Mouse (Mus musculus) stomach, postnatal 0 days (tissue): Measurements from ENCODE around the gene Ereg.

Source experiments
- CTCF ChIP-seq: IDR thresholded peaks from 2 replicates; pipeline ENCODE4 v1.5.1; 2016; ENCODE audit warnings: antibody characterized with exemption, low read depth, mild to moderate bottlenecking, moderate library complexity
- EP300 ChIP-seq: optimal IDR thresholded peaks from 2 replicates; pipeline ENCODE3; 2016; ENCODE audit warnings: antibody characterized with exemption

DNA sequence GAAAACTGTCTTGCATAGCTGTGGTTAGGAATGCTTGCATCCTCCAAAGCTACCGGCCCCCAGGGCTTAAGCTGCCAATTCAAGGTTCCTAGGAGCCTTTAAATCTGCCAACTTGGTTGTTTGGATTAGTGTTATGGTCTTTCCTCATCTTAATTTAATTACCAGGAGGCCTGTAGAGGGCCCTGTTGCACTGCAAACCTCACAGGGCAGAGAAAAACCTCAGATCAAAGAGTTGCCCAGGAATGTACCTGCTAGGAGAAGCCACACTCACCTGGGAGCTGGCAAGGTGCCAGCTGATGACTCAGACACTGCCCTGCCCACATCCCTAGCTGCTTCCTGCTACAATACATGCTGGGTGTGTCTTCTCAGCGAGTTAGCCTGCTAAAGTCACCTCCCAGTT lies 35.9 kb upstream of the Ereg start:
- TF ChIP-seq CTCF (peak; percentile 76), EP300 (peak; percentile 53)
